In the genomic region with DNA sequence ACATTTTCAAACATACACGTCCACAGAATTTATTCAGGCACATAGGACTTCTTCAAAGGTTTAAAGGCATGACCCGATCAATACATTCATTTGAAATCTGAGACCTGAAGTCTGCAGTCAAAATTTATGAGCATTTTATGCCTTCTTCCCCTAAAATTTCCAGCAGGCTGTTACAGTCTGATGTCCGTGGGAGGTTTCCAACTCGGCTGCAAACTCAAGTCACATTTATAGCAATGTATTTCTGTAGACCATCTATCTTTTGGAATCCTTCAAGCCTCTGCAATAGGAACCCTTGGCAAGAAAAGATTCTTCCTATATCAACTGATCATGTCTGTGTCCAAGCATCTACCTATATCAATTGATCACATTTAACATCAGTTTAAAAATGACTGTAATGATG, we compare ENCODE assay signal across 25 mouse cellular contexts.
"Had no signal": no experiment of that assay in that cellular context is flagged by ENCODE, and none has a peak within 500 bp of the region (broad histone marks: within the 10 kb centered on the region; RNA-seq: fewer than 3 reads in every experiment).

No protein-coding gene starts in this region.

- DNase-seq: kidney, adult 18-20 months; kidney, adult 9 months; kidney, postnatal 14 days; kidney, postnatal 4 days; liver; lung, adult 18-20 months; lung, postnatal 10 days; lung, postnatal 36 days; retina, postnatal 1 day; spleen, adult 18-20 months; thymus, adult 18-20 months; thymus, postnatal 36 days had no signal

- H3K4me3 ChIP-seq: limb, embryonic 10.5 days; limb, embryonic 13.5 days; liver, embryonic 12.5 days; liver, embryonic 15.5 days; lung, embryonic 15.5 days; megakaryocyte, embryonic 14.5 days; midbrain, embryonic 10.5 days; midbrain, embryonic 13.5 days; myocyte; neural tube, embryonic 13.5 days; stomach, embryonic 15.5 days had no signal

- H3K27me3 ChIP-seq: limb, embryonic 13.5 days; liver, embryonic 12.5 days; liver, embryonic 15.5 days; lung, embryonic 15.5 days; megakaryocyte, embryonic 14.5 days; midbrain, embryonic 13.5 days; neural tube, embryonic 13.5 days; stomach, embryonic 15.5 days had no signal

- H3K36me3 ChIP-seq: limb, embryonic 10.5 days; limb, embryonic 13.5 days; liver, embryonic 12.5 days; liver, embryonic 15.5 days; lung, embryonic 15.5 days; midbrain, embryonic 10.5 days; midbrain, embryonic 13.5 days; neural tube, embryonic 13.5 days; stomach, embryonic 15.5 days had no signal

- H3K4me2 ChIP-seq: limb, embryonic 13.5 days; liver, embryonic 12.5 days; liver, embryonic 15.5 days; lung, embryonic 15.5 days; midbrain, embryonic 13.5 days; neural tube, embryonic 13.5 days; stomach, embryonic 15.5 days had no signal

- ATAC-seq: intestine, embryonic 16.5 days; liver, embryonic 12.5 days; midbrain, embryonic 13.5 days; midbrain, embryonic 16.5 days had no signal

- H3K27ac ChIP-seq: limb, embryonic 10.5 days; limb, embryonic 13.5 days; liver, embryonic 12.5 days; liver, embryonic 15.5 days; lung, embryonic 15.5 days; midbrain, embryonic 10.5 days; midbrain, embryonic 13.5 days; neural tube, embryonic 13.5 days; stomach, embryonic 15.5 days had no signal

- H3K4me1 ChIP-seq: limb, embryonic 10.5 days; limb, embryonic 13.5 days; liver, embryonic 12.5 days; liver, embryonic 15.5 days; lung, embryonic 15.5 days; megakaryocyte, embryonic 14.5 days; midbrain, embryonic 10.5 days; midbrain, embryonic 13.5 days; neural tube, embryonic 13.5 days; stomach, embryonic 15.5 days had no signal

- H3K9ac ChIP-seq: limb, embryonic 13.5 days; liver, embryonic 12.5 days; liver, embryonic 15.5 days; lung, embryonic 15.5 days; midbrain, embryonic 13.5 days; neural tube, embryonic 13.5 days; stomach, embryonic 15.5 days had no signal

- H3K9me3 ChIP-seq: limb, embryonic 10.5 days; limb, embryonic 13.5 days; liver, embryonic 15.5 days; lung, embryonic 15.5 days; midbrain, embryonic 10.5 days; midbrain, embryonic 13.5 days; neural tube, embryonic 13.5 days; stomach, embryonic 15.5 days had no signal
